Mouse (Mus musculus): ENCODE data around the gene Tirap.

DNA sequence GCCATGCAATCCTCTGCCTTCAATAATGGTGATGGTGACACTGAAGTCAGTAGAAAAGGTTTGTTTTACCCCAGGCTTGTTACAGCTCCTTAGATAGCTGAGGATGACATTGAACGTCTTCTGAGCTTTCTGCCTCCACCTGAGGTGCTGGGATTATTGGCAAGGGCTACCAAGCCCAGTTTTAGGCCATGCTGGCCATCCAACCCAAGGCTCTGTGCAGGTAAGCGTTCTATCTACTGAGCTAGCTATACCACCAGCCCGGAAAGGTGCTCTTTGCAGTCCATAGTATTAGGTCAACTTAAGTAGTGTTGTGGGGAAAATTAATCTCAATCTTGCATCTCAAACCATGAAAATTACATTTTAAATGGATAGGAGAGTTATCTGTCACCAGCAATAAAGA lies 2.5 kb downstream of the Tirap start:
- no peak for TF ChIP-seq CTCF (IDR thresholded peaks at IDR 0.05; ENCODE audit: extremely low read depth, insufficient read length, insufficient replicate concordance, low read depth, low read length)
- no peak for TF ChIP-seq POLR2A (IDR thresholded peaks at IDR 0.05; ENCODE audit: low read depth, low read length)
